In the genomic region with DNA sequence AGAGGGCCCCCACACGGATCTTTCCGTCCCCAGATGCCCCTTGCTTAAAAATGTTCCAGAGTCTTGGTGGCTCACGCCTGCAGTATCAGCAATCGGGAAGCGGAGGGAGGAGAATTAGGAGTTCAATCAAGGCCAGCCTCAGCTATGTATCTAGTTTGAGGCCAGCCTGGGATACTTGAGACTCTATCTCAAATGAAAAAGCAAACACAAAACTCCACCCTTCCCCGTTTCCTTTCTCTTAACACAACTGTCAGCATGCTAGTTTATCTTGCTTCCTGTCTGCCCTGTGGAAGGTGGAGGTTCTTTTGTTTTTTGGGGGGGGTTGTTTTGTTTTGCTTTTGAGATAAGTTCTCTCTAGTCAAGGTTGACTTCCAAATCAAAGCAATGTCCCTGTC, we compare ENCODE assay signal across 1 mouse cellular context.
TF ChIP-seq lines count a peak whose summit lies in the region.

No protein-coding gene starts in this region.

TF ChIP-seq in MEL, 35 proteins besides CTCF, POLR2A, EP300 and RAD21 (continued from another document):
- TF ChIP-seq JUND (IDR thresholded peaks at IDR 0.05; ENCODE audit: low read depth, low read length) (peak; percentile 73; the same call in 1 of the 2 replicates), ELF1 (IDR thresholded peaks at IDR 0.05; ENCODE audit: low read depth, low read length) (peak; percentile 39; the same call in 1 of the 2 replicates), ETS1 (IDR thresholded peaks at IDR 0.05; ENCODE audit: low read depth, low read length) (peak; percentile 95), USF2 (IDR thresholded peaks at IDR 0.05; ENCODE audit: borderline replicate concordance in 1 of 2, insufficient read depth in 1 of 2, low read depth in 1 of 2, low read length in 2 of 2) (no peak), SIN3A (IDR thresholded peaks at IDR 0.05; ENCODE audit: low read length) (peak; percentile 97), GATA1 (IDR thresholded peaks at IDR 0.05; ENCODE audit: low read depth, low read length) (peak; percentile 92), ZMIZ1 (IDR thresholded peaks at IDR 0.05; ENCODE audit: low read depth, low read length) (peak; percentile 79), POLR2AphosphoS2 (IDR thresholded peaks at IDR 0.05; ENCODE audit: low read length) (no peak), RCOR1 (IDR thresholded peaks at IDR 0.05; ENCODE audit: low read depth, low read length) (peak; percentile 99)
